Mouse (Mus musculus): ENCODE measurements at regions not wholly inside any gene's neighbourhood (a gene's known extent, or its start where the extent isn't known, plus 50 kb on each side); places are given as distances from the start of the nearest gene placed in this dataset.

DNA sequence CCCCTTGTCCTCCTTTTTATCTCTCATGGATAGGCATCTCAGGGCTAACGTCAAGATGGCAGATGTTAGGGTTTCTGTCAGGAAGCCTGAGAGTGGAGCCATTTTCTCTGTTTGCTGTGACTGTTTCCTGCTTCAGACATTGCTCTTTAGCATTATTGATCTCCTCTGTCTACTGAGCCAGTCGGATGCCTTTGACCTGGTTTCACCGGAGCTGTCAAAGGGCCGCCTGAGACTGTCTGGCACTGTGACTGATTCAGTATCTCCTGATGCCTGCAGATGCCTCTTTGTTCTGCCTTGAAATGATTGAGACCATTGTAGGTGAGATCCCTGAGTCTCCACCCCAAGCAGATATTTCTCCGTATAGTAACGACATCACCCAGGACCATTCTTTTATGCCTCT lies 239.5 kb upstream of the Ubash3b start:
- WGBS = 95% methylated on average over 6 of the region's 6 CpGs
- no peak for TF ChIP-seq CTCF (IDR thresholded peaks at IDR 0.05; ENCODE audit: borderline replicate concordance, control insufficient read depth, extremely low read depth, insufficient read depth, low read length, poor library complexity)
- TF ChIP-seq POLR2A (IDR thresholded peaks at IDR 0.05; ENCODE audit: control insufficient read depth, extremely low read depth, insufficient read depth, low read length, poor library complexity) = no peak

DNA sequence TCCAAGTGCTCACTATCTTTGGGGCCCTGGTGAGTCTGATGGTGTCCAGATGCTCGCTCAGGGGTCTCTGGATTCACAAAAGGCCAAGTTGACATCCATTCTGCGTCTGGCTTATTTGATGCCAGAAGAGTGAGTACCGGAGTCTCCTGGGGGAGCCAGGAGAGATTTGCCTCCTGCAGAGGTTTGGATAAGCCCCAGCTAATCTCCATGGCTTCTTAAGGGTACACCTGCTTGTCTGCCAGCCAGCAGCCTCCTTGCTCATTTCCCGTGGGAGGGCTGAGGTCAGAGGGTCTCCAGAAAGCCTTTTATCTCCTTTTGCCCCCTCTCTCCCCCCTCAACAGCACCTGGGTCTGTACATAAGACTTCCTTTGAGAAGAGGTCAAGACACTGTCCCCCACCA lies 234.0 kb upstream of the Ubash3b start:
- no peaks in the 10 kb centered on the region for H3K36me3 ChIP-seq (ENCODE audit: control insufficient read depth, insufficient read depth, low read length)
- no peak for TF ChIP-seq POLR2A (IDR thresholded peaks at IDR 0.05; ENCODE audit: control insufficient read depth, extremely low read depth, insufficient read depth, low read length, poor library complexity)
- no peak for TF ChIP-seq CTCF (IDR thresholded peaks at IDR 0.05; ENCODE audit: borderline replicate concordance, control insufficient read depth, extremely low read depth, insufficient read depth, low read length, poor library complexity)
- H3K4me3 ChIP-seq (ENCODE audit: control insufficient read depth, insufficient read depth, low read length) = no peak overlapping the region
- 76% methylated on average over 4 of the region's 4 CpGs for WGBS
- DNase-seq = no peak
- H3K4me1 ChIP-seq (replicated peaks; ENCODE audit: control insufficient read depth, insufficient read depth, low read length) = no peaks in the 10 kb centered on the region
- H3K27me3 ChIP-seq (ENCODE audit: control insufficient read depth, insufficient read depth, low read length) = no peaks in the 10 kb centered on the region
- H3K27ac ChIP-seq (ENCODE audit: control insufficient read depth, insufficient read depth, low read length) = no peak overlapping the region

More for the DNA sequence above, 239.5 kb upstream of the Ubash3b start:
- no peak for DNase-seq
- no peaks in the 10 kb centered on the region for H3K4me1 ChIP-seq (replicated peaks; ENCODE audit: control insufficient read depth, insufficient read depth, low read length)
- no peaks in the 10 kb centered on the region for H3K27me3 ChIP-seq (ENCODE audit: control insufficient read depth, insufficient read depth, low read length)
- no peak overlapping the region for H3K27ac ChIP-seq (ENCODE audit: control insufficient read depth, insufficient read depth, low read length)
- no peaks in the 10 kb centered on the region for H3K36me3 ChIP-seq (ENCODE audit: control insufficient read depth, insufficient read depth, low read length)
- no peak overlapping the region for H3K4me3 ChIP-seq (ENCODE audit: control insufficient read depth, insufficient read depth, low read length)

DNA sequence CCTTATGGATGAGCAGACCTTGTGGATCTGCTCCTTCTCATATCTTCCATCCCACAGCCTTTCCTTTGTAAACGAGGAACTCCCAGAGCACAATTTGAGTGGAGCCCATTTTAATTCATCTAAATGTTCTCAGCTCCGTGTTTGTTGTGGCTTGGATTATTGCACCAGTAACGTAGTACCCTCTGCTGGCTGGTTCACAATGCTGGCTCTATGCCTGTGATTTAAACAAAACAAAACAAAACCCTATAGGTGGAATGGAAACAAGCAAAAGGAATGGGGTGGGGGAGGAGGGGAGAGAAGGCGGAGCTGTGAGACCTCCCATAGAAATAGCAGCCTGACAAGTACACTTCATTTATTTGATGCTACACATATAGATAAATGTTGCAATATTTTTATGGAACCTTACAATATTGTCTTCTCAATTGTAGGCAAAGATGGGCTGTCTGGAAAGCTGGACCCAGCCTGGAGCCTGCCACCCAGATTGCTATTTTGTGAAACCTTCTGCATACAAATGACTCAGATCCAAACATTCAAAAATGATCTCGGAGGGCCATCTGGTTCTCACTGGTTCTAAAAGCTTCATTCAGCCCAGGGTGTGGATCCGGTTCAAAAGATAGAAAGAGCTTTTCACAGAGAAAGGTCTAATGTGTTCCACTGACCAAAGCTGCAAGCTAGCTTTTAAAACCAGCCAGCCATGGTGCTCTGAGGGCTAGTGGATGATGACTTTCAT lies 230.3 kb upstream of the Ubash3b start:
- Histone ChIP-seq H3K27ac (ENCODE audit: control insufficient read depth, insufficient read depth, low read length) (no peak overlapping the region), H3K27me3 (ENCODE audit: control insufficient read depth, insufficient read depth, low read length) (no peaks in the 10 kb centered on the region), H3K36me3 (ENCODE audit: control insufficient read depth, insufficient read depth, low read length) (no peaks in the 10 kb centered on the region), H3K4me3 (ENCODE audit: control insufficient read depth, insufficient read depth, low read length) (no peak overlapping the region), H3K4me1 (replicated peaks; ENCODE audit: control insufficient read depth, insufficient read depth, low read length) (no peaks in the 10 kb centered on the region)
- TF ChIP-seq CTCF (IDR thresholded peaks at IDR 0.05; ENCODE audit: borderline replicate concordance, control insufficient read depth, extremely low read depth, insufficient read depth, low read length, poor library complexity) (no peak), POLR2A (IDR thresholded peaks at IDR 0.05; ENCODE audit: control insufficient read depth, extremely low read depth, insufficient read depth, low read length, poor library complexity) (no peak)
- 64% methylated on average over 6 of the region's 6 CpGs for WGBS
- DNase-seq = no peak

DNA sequence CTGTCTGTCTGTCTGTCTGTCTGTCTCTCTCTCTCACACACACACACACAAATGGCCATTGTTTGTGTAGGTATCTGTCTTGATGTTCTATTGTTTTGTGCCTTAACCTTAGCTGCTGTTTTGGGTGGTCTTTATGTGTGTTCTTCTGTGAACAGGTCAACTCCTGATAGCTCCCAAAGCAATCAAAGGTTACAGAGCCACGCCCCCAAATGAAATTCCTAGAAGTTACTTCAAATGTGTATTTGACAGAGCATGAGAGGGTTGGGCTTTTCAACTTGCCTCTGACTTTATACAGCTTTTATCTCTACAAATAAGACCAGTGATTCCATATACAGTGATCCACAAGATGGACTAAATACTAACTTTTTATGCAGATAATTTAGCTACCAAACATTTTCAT lies 217.8 kb upstream of the Ubash3b start:
- 74% methylated on average over 1 of the region's 1 CpGs for WGBS
- no peak for TF ChIP-seq POLR2A (IDR thresholded peaks at IDR 0.05; ENCODE audit: control insufficient read depth, extremely low read depth, insufficient read depth, low read length, poor library complexity)
- no peak for TF ChIP-seq CTCF (IDR thresholded peaks at IDR 0.05; ENCODE audit: borderline replicate concordance, control insufficient read depth, extremely low read depth, insufficient read depth, low read length, poor library complexity)
- DNase-seq = no peak

DNA sequence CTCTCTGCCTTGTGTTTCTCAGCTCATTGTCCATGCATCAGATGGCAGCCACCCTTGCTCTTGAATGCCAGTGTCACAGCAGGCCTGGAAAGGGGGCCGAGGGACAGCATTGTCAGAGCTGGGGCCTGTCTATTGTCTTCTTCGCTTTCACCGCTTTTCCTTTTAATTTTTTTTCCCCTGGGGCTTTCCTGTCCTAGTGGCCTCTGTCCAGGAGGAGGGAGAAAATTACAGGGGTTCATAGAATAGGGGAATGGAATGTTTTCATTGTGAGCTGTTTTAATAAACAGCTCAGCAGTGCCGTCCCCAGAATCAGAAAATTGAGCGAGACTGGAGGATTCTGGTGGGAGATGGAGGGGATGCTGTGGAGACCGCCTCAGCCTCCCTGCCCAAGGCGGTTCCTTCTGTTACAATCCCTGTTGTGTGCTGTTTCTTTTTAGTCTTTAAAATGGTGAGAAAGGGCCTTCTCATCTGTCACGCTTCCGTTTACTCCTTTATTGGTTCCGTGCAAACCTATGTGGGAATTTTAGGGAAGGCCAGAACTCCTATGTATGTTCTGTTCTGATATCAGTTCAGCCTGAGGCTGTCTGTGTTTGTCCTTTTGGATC lies 217.2 kb upstream of the Ubash3b start:
- no peak overlapping the region for H3K27ac ChIP-seq (ENCODE audit: control insufficient read depth, insufficient read depth, low read length)
- TF ChIP-seq CTCF (IDR thresholded peaks at IDR 0.05; ENCODE audit: borderline replicate concordance, control insufficient read depth, extremely low read depth, insufficient read depth, low read length, poor library complexity) = no peak
- TF ChIP-seq POLR2A (IDR thresholded peaks at IDR 0.05; ENCODE audit: control insufficient read depth, extremely low read depth, insufficient read depth, low read length, poor library complexity) = no peak
- 92% methylated on average over 10 of the region's 10 CpGs for WGBS
- H3K4me1 ChIP-seq (replicated peaks; ENCODE audit: control insufficient read depth, insufficient read depth, low read length) = no peaks in the 10 kb centered on the region
- no peak overlapping the region for H3K4me3 ChIP-seq (ENCODE audit: control insufficient read depth, insufficient read depth, low read length)
- no peaks in the 10 kb centered on the region for H3K36me3 ChIP-seq (ENCODE audit: control insufficient read depth, insufficient read depth, low read length)
- H3K27me3 ChIP-seq (ENCODE audit: control insufficient read depth, insufficient read depth, low read length) = no peaks in the 10 kb centered on the region
- no peak for DNase-seq

More for the DNA sequence above, 217.8 kb upstream of the Ubash3b start:
- no peaks in the 10 kb centered on the region for H3K27me3 ChIP-seq (ENCODE audit: control insufficient read depth, insufficient read depth, low read length)
- H3K36me3 ChIP-seq (ENCODE audit: control insufficient read depth, insufficient read depth, low read length) = no peaks in the 10 kb centered on the region
- no peak overlapping the region for H3K27ac ChIP-seq (ENCODE audit: control insufficient read depth, insufficient read depth, low read length)
- H3K4me1 ChIP-seq (replicated peaks; ENCODE audit: control insufficient read depth, insufficient read depth, low read length) = no peaks in the 10 kb centered on the region
- H3K4me3 ChIP-seq (ENCODE audit: control insufficient read depth, insufficient read depth, low read length) = no peak overlapping the region

DNA sequence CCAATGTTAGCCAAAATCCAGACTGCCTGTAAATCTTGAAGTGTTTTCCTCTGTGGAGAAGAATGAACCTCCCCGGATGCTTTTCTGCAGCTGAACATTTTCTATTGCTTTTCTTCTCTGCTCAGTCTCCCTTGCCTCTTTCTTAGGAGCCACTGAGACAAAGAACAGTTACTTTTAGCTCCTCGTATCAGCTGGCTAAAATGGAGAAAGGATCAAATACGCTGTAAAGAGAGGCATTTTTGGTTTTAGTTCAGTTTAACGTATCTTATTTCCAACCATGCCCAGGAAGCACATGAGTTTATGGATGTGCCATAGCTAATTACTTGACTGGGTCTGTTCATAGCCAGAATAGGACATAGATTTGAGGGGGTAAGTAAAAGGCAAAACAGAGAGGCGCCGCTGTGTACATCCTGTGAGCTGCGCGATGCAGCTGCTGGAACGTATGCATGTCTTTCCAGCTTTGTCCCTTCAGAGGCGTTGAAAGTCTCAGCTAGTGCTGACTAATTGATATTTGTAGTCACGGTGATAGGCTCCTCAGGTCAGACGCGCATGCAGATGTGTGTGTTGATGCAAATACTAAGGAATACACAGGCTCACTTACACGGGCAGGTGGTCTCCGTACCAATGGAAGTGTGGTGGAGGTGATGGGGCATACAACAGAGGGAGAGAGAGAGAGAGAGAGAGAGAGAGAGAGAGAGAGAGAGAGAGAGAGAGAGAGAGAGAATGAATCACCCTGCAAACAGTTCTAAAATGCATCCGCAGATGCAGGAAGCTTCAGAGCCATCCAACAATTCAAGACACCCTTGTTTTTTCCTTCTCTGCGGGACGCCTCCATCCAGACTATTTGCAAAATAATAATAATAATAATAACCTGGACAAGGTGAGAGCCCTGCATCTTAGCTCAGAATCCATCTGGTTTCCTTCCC lies 216.5 kb upstream of the Ubash3b start:
- Histone ChIP-seq H3K4me3 (ENCODE audit: control insufficient read depth, insufficient read depth, low read length) (no peak overlapping the region), H3K4me1 (replicated peaks; ENCODE audit: control insufficient read depth, insufficient read depth, low read length) (no peaks in the 10 kb centered on the region), H3K27ac (ENCODE audit: control insufficient read depth, insufficient read depth, low read length) (no peak overlapping the region), H3K27me3 (ENCODE audit: control insufficient read depth, insufficient read depth, low read length) (no peaks in the 10 kb centered on the region), H3K36me3 (ENCODE audit: control insufficient read depth, insufficient read depth, low read length) (no peaks in the 10 kb centered on the region)
- no peak for DNase-seq
- TF ChIP-seq CTCF (IDR thresholded peaks at IDR 0.05; ENCODE audit: borderline replicate concordance, control insufficient read depth, extremely low read depth, insufficient read depth, low read length, poor library complexity) (no peak), POLR2A (IDR thresholded peaks at IDR 0.05; ENCODE audit: control insufficient read depth, extremely low read depth, insufficient read depth, low read length, poor library complexity) (no peak)
- WGBS = 89% methylated on average over 18 of the region's 18 CpGs
